Mouse (Mus musculus): ENCODE measurements at regions not wholly inside any gene's neighbourhood (a gene's known extent, or its start where the extent isn't known, plus 50 kb on each side); places are given as distances from the start of the nearest gene placed in this dataset.
A peak's percentile ranks its signal among the peaks of the same experiment; 100 is the strongest.

- Histone ChIP-seq H3K9me3 (ENCODE audit: control insufficient read depth, low read length) (no peaks in the 10 kb centered on the region), H3K27ac (replicated peaks; ENCODE audit: low read depth, low read length) (no peak overlapping the region), H3K4me3 (replicated peaks; ENCODE audit: low read depth, low read length) (no peak overlapping the region), H3K9ac (replicated peaks; ENCODE audit: low read length) (no peak overlapping the region), H3K36me3 (ENCODE audit: control insufficient read depth, insufficient read depth, low read length) (no peaks in the 10 kb centered on the region), H3K4me2 (ENCODE audit: low read length) (no peak overlapping the region), H3K27me3 (ENCODE audit: control insufficient read depth, insufficient read depth, low read length) (no peaks in the 10 kb centered on the region), H3K4me1 (ENCODE audit: control insufficient read depth, insufficient read depth, low read length) (no peaks in the 10 kb centered on the region)
- ATAC-seq (ENCODE audit: low FRiP score, low TSS enrichment) (no peak), DNase-seq (no peak)
- WGBS, result 79% methylated on average over 2 of the region's 2 CpGs
Measured at GRCm38 (mm10) chr16:87083505-87083904, 270.5 kb upstream of the N6amt1 start.

- no peak for ATAC-seq (ENCODE audit: low FRiP score, low TSS enrichment)
- H3K4me1 ChIP-seq (ENCODE audit: control insufficient read depth, insufficient read depth, low read length), result no peaks in the 10 kb centered on the region
- H3K9ac ChIP-seq (replicated peaks; ENCODE audit: low read length), result no peak overlapping the region
- H3K4me2 ChIP-seq (ENCODE audit: low read length), result no peak overlapping the region
- no peak for DNase-seq
- no peaks in the 10 kb centered on the region for H3K9me3 ChIP-seq (ENCODE audit: control insufficient read depth, low read length)
- 93% methylated on average over 2 of the region's 2 CpGs for WGBS
- H3K36me3 ChIP-seq (ENCODE audit: control insufficient read depth, insufficient read depth, low read length), result no peaks in the 10 kb centered on the region
- H3K27me3 ChIP-seq (ENCODE audit: control insufficient read depth, insufficient read depth, low read length), result no peaks in the 10 kb centered on the region
- H3K27ac ChIP-seq (replicated peaks; ENCODE audit: low read depth, low read length), result no peak overlapping the region
- no peak overlapping the region for H3K4me3 ChIP-seq (replicated peaks; ENCODE audit: low read depth, low read length)
Measured at GRCm38 (mm10) chr16:87077385-87077784, 276.6 kb upstream of the N6amt1 start.

GRCm38 (mm10) chr16:87069294-87069693 lies 284.7 kb upstream of the N6amt1 start:
- Histone ChIP-seq H3K9me3 (ENCODE audit: control insufficient read depth, low read length) (no peaks in the 10 kb centered on the region), H3K4me2 (ENCODE audit: low read length) (no peak overlapping the region), H3K27me3 (ENCODE audit: control insufficient read depth, insufficient read depth, low read length) (no peaks in the 10 kb centered on the region), H3K9ac (replicated peaks; ENCODE audit: low read length) (no peak overlapping the region), H3K36me3 (ENCODE audit: control insufficient read depth, insufficient read depth, low read length) (no peaks in the 10 kb centered on the region), H3K4me3 (replicated peaks; ENCODE audit: low read depth, low read length) (no peak overlapping the region), H3K27ac (replicated peaks; ENCODE audit: low read depth, low read length) (no peak overlapping the region), H3K4me1 (ENCODE audit: control insufficient read depth, insufficient read depth, low read length) (no peaks in the 10 kb centered on the region)
- WGBS, result 84% methylated on average over 2 of the region's 2 CpGs
- DNase-seq (no peak), ATAC-seq (ENCODE audit: low FRiP score, low TSS enrichment) (no peak)

- ATAC-seq (ENCODE audit: low FRiP score, low TSS enrichment) (no peak), DNase-seq (no peak)
- no peak overlapping the region for H3K27ac ChIP-seq (replicated peaks; ENCODE audit: low read depth, low read length)
- H3K9ac ChIP-seq (replicated peaks; ENCODE audit: low read length), result no peak overlapping the region
- no peak overlapping the region for H3K4me2 ChIP-seq (ENCODE audit: low read length)
- no peaks in the 10 kb centered on the region for H3K9me3 ChIP-seq (ENCODE audit: control insufficient read depth, low read length)
- H3K27me3 ChIP-seq (ENCODE audit: control insufficient read depth, insufficient read depth, low read length), result no peaks in the 10 kb centered on the region
- 72% methylated on average over 1 of the region's 1 CpGs for WGBS
- no peak overlapping the region for H3K4me3 ChIP-seq (replicated peaks; ENCODE audit: low read depth, low read length)
- no peaks in the 10 kb centered on the region for H3K4me1 ChIP-seq (ENCODE audit: control insufficient read depth, insufficient read depth, low read length)
- H3K36me3 ChIP-seq (ENCODE audit: control insufficient read depth, insufficient read depth, low read length), result no peaks in the 10 kb centered on the region
Measured at GRCm38 (mm10) chr16:87067981-87068380, 286.0 kb upstream of the N6amt1 start.

- Histone ChIP-seq H3K9me3 (ENCODE audit: control insufficient read depth, low read length) (no peaks in the 10 kb centered on the region), H3K36me3 (ENCODE audit: control insufficient read depth, insufficient read depth, low read length) (no peaks in the 10 kb centered on the region), H3K9ac (replicated peaks; ENCODE audit: low read length) (no peak overlapping the region), H3K4me1 (ENCODE audit: control insufficient read depth, insufficient read depth, low read length) (no peaks in the 10 kb centered on the region), H3K4me3 (replicated peaks; ENCODE audit: low read depth, low read length) (no peak overlapping the region), H3K27ac (replicated peaks; ENCODE audit: low read depth, low read length) (no peak overlapping the region), H3K4me2 (ENCODE audit: low read length) (no peak overlapping the region), H3K27me3 (ENCODE audit: control insufficient read depth, insufficient read depth, low read length) (no peaks in the 10 kb centered on the region)
- ATAC-seq (ENCODE audit: low FRiP score, low TSS enrichment) (no peak), DNase-seq (no peak)
- WGBS, result 84% methylated on average over 5 of the region's 5 CpGs
Measured at GRCm38 (mm10) chr16:87067523-87067922, 286.5 kb upstream of the N6amt1 start.

- Histone ChIP-seq H3K9me3 (ENCODE audit: control insufficient read depth, low read length) (no peaks in the 10 kb centered on the region), H3K4me2 (ENCODE audit: low read length) (no peak overlapping the region), H3K9ac (replicated peaks; ENCODE audit: low read length) (no peak overlapping the region), H3K4me3 (replicated peaks; ENCODE audit: low read depth, low read length) (no peak overlapping the region), H3K27me3 (ENCODE audit: control insufficient read depth, insufficient read depth, low read length) (no peaks in the 10 kb centered on the region), H3K36me3 (ENCODE audit: control insufficient read depth, insufficient read depth, low read length) (no peaks in the 10 kb centered on the region), H3K4me1 (ENCODE audit: control insufficient read depth, insufficient read depth, low read length) (no peaks in the 10 kb centered on the region), H3K27ac (replicated peaks; ENCODE audit: low read depth, low read length) (no peak overlapping the region)
- WGBS, result 95% methylated on average over 8 of the region's 8 CpGs
- no peak for DNase-seq
- peak; percentile 24; the same call in 1 of the 2 replicates for ATAC-seq (ENCODE audit: low FRiP score, low TSS enrichment)
Measured at GRCm38 (mm10) chr16:87060473-87060872, 293.5 kb upstream of the N6amt1 start.

- Histone ChIP-seq H3K9ac (replicated peaks; ENCODE audit: low read length) (no peak overlapping the region), H3K27ac (replicated peaks; ENCODE audit: low read depth, low read length) (no peak overlapping the region), H3K4me3 (replicated peaks; ENCODE audit: low read depth, low read length) (no peak overlapping the region), H3K4me1 (ENCODE audit: control insufficient read depth, insufficient read depth, low read length) (no peaks in the 10 kb centered on the region), H3K27me3 (ENCODE audit: control insufficient read depth, insufficient read depth, low read length) (no peaks in the 10 kb centered on the region), H3K9me3 (ENCODE audit: control insufficient read depth, low read length) (no peaks in the 10 kb centered on the region), H3K36me3 (ENCODE audit: control insufficient read depth, insufficient read depth, low read length) (no peaks in the 10 kb centered on the region), H3K4me2 (ENCODE audit: low read length) (no peak overlapping the region)
- ATAC-seq (ENCODE audit: low FRiP score, low TSS enrichment) (no peak), DNase-seq (no peak)
- WGBS, result 89% methylated on average over 8 of the region's 8 CpGs
Measured at GRCm38 (mm10) chr16:87049741-87050383, 304.1 kb upstream of the N6amt1 start.

GRCm38 (mm10) chr16:87044773-87045561 lies 309.0 kb upstream of the N6amt1 start:
- Histone ChIP-seq H3K4me1 (ENCODE audit: control insufficient read depth, insufficient read depth, low read length) (no peaks in the 10 kb centered on the region), H3K27me3 (ENCODE audit: control insufficient read depth, insufficient read depth, low read length) (no peaks in the 10 kb centered on the region), H3K9ac (replicated peaks; ENCODE audit: low read length) (no peak overlapping the region), H3K4me2 (ENCODE audit: low read length) (no peak overlapping the region), H3K27ac (replicated peaks; ENCODE audit: low read depth, low read length) (no peak overlapping the region), H3K36me3 (ENCODE audit: control insufficient read depth, insufficient read depth, low read length) (no peaks in the 10 kb centered on the region), H3K4me3 (replicated peaks; ENCODE audit: low read depth, low read length) (no peak overlapping the region), H3K9me3 (ENCODE audit: control insufficient read depth, low read length) (no peaks in the 10 kb centered on the region)
- ATAC-seq (ENCODE audit: low FRiP score, low TSS enrichment), result no peak
- DNase-seq, result peak; percentile 12
- 24% methylated on average over 5 of the region's 5 CpGs for WGBS

GRCm38 (mm10) chr16:87043689-87044088 lies 310.3 kb upstream of the N6amt1 start:
- H3K4me2 ChIP-seq (ENCODE audit: low read length), result no peak overlapping the region
- ATAC-seq (ENCODE audit: low FRiP score, low TSS enrichment), result no peak
- no peak overlapping the region for H3K27ac ChIP-seq (replicated peaks; ENCODE audit: low read depth, low read length)
- no peaks in the 10 kb centered on the region for H3K4me1 ChIP-seq (ENCODE audit: control insufficient read depth, insufficient read depth, low read length)
- H3K27me3 ChIP-seq (ENCODE audit: control insufficient read depth, insufficient read depth, low read length), result no peaks in the 10 kb centered on the region
- DNase-seq, result no peak
- no peak overlapping the region for H3K4me3 ChIP-seq (replicated peaks; ENCODE audit: low read depth, low read length)
- no peak overlapping the region for H3K9ac ChIP-seq (replicated peaks; ENCODE audit: low read length)
- no peaks in the 10 kb centered on the region for H3K9me3 ChIP-seq (ENCODE audit: control insufficient read depth, low read length)
- H3K36me3 ChIP-seq (ENCODE audit: control insufficient read depth, insufficient read depth, low read length), result no peaks in the 10 kb centered on the region
